In genomic region chr7:100931926-100932480, GRCm38 (mm10) we compare ENCODE assay signal across 7 mouse cellular contexts. TPM values are rescaled to one million over a fixed set of nuclear protein-coding genes. Genes with fewer than 3 reads are reported as not detected.
DNase-seq lines count a peak whose midpoint lies in the region; ATAC-seq lines count a peak whose summit lies in the region.

TSS of gene Arhgef17 (minus strand) at chr7:100932107.

- H3K4me1 ChIP-seq in embryonic facial prominence, embryonic 14.5 days (ENCODE audit: control insufficient read depth, insufficient read depth, low read length) = peaks cover 37% of the 10 kb centered on the region
- peaks cover 36 to 42% of the 10 kb centered on the region in 2 experiments for H3K4me1 ChIP-seq in heart, embryonic 14.5 days (ENCODE audit: control insufficient read depth in 2 of 2, insufficient read depth in 2 of 2, low read length in 2 of 2)

- H3K4me2 ChIP-seq in embryonic facial prominence, embryonic 14.5 days (ENCODE audit: low read depth, low read length) = peak within 1 kb of the TSS; percentile 92
- peak within 1 kb of the TSS; percentile 94 for H3K4me2 ChIP-seq in heart, embryonic 14.5 days (ENCODE audit: low read length)

- H3K4me3 ChIP-seq in embryonic facial prominence, embryonic 14.5 days (ENCODE audit: low read depth, low read length) = peak within 1 kb of the TSS; percentile 67
- H3K4me3 ChIP-seq in heart, embryonic 14.5 days (ENCODE audit: control insufficient read depth in 1 of 2, insufficient read depth in 1 of 2, low read depth in 1 of 2, low read length in 2 of 2) = peak within 1 kb of the TSS; percentile 68 to 72

- 3% methylated on average over 15 of the region's 35 CpGs for WGBS in embryonic facial prominence, embryonic 14.5 days
- WGBS in heart, embryonic 14.5 days = 0% methylated on average over 30 of the region's 35 CpGs

- H3K27ac ChIP-seq in embryonic facial prominence, embryonic 14.5 days (replicated peaks; ENCODE audit: low read depth, low read length) = peak within 1 kb of the TSS; percentile 99
- H3K27ac ChIP-seq in heart, embryonic 14.5 days (replicated peaks in 1 of 2; ENCODE audit: control insufficient read depth in 1 of 2, insufficient read depth in 1 of 2, low read depth in 2 of 2, low read length in 2 of 2) = peak within 1 kb of the TSS; percentile 91 to 98

- no peaks in the 10 kb centered on the region for H3K27me3 ChIP-seq in embryonic facial prominence, embryonic 14.5 days (replicated peaks; ENCODE audit: control insufficient read depth, insufficient read depth, low read length)
- H3K27me3 ChIP-seq in heart, embryonic 14.5 days (ENCODE audit: control insufficient read depth, insufficient read depth, low read length) = no peaks in the 10 kb centered on the region

- peak; percentile 79 for ATAC-seq in embryonic facial prominence, embryonic 14.5 days (ENCODE audit: low read depth)
- ATAC-seq in heart, embryonic 14.5 days (ENCODE audit: insufficient number of reproducible peaks, insufficient read depth, low FRiP score, low read depth) = peak; percentile 68

- peaks cover 7% of the 10 kb centered on the region; the same call in 1 of the 2 replicates for H3K36me3 ChIP-seq in embryonic facial prominence, embryonic 14.5 days (ENCODE audit: control insufficient read depth, insufficient read depth, low read length)
- H3K36me3 ChIP-seq in heart, embryonic 14.5 days (ENCODE audit: control insufficient read depth, insufficient read depth, low read length) = peaks cover 8% of the 10 kb centered on the region; the same call in 1 of the 2 replicates

- H3K9ac ChIP-seq in embryonic facial prominence, embryonic 14.5 days (ENCODE audit: low read depth, low read length) = peak within 1 kb of the TSS; percentile 92
- peak within 1 kb of the TSS; percentile 96 for H3K9ac ChIP-seq in heart, embryonic 14.5 days (ENCODE audit: low read length)

- no peaks in the 10 kb centered on the region for H3K9me3 ChIP-seq in embryonic facial prominence, embryonic 14.5 days (ENCODE audit: control insufficient read depth, low read length)
- no peaks in the 10 kb centered on the region for H3K9me3 ChIP-seq in heart, embryonic 14.5 days (ENCODE audit: control insufficient read depth, low read length)

- peak; percentile 44 for DNase-seq in CD4-positive helper T cell, adult 2 months (ENCODE audit: low read depth, low spot score)
- peak; percentile 96 for DNase-seq in Muller cell, postnatal 12 days (ENCODE audit: inconsistent ontology term)
- DNase-seq in embryonic facial prominence, embryonic 14.5 days (ENCODE audit: low spot score) = peak; percentile 94
- no peak for DNase-seq in layer of hippocampus, postnatal 25 days (ENCODE audit: extremely low spot score in 1 of 2, low spot score in 1 of 2)
- DNase-seq in mesoderm, embryonic 11.5 days (ENCODE audit: low read depth, low spot score) = peak; percentile 92
- peak; percentile 21 for DNase-seq in thymus, postnatal 25 days

RNA-seq across cellular contexts. Expression of gene Arhgef17, which starts in this region (rescaled TPM):
- 16.3 and 16.8 TPM in 2 replicates for polyA plus RNA-seq in embryonic facial prominence, embryonic 14.5 days (2014; fragmentation: Nextera tagmentation; extraction: Ambion mirVana)
- 7.7 and 8.9 TPM in 2 replicates for polyA plus RNA-seq in heart, embryonic 14.5 days (2014; fragmentation: Nextera tagmentation; extraction: Ambion mirVana)
- total RNA-seq in layer of hippocampus, postnatal 25 days (2021) = 100 to 1,000 TPM; 140 to 146 TPM

Comparison
In these comparisons a context has a peak if more than half of its experiments do, and no peak if none do; other contexts are left out.
1. DNase-seq: peak in CD4-positive helper T cell, adult 2 months (single experiment), Muller cell, postnatal 12 days (single experiment), embryonic facial prominence, embryonic 14.5 days (single experiment), mesoderm, embryonic 11.5 days (single experiment) and thymus, postnatal 25 days (single experiment); none in layer of hippocampus, postnatal 25 days (0 of 2).